Mouse (Mus musculus) MEL (cell line): ENCODE results near the gene Morf4l2.

Experiments used
- CHD1 ChIP-seq: IDR thresholded peaks from 2 replicates; pipeline ENCODE4 v1.6.1; 2012; ENCODE audit warnings: low read depth, mild to moderate bottlenecking, inconsistent platforms, low read length, improper control_type of control experiment
- GABPA ChIP-seq: IDR thresholded peaks from 2 replicates; pipeline ENCODE4 v1.6.1; 2012; ENCODE audit warnings: low read depth, mild to moderate bottlenecking, inconsistent platforms, low read length, improper control_type of control experiment, moderate library complexity
- HCFC1 ChIP-seq: IDR thresholded peaks from 2 replicates; pipeline ENCODE4 v1.6.1; 2012; ENCODE audit warnings: low read depth, mild to moderate bottlenecking, inconsistent platforms, low read length, improper control_type of control experiment, moderate library complexity
- MAFK ChIP-seq: IDR thresholded peaks from 2 replicates; pipeline ENCODE4 v1.6.1; 2011; ENCODE audit warnings: low read depth, mild to moderate bottlenecking, low read length, improper control_type of control experiment, borderline replicate concordance
- POLR2A ChIP-seq, 2 experiments: IDR thresholded peaks; 2 replicates each; pipeline ENCODE4 v1.6.1; 2011 to 2012; ENCODE audit warnings: low read length in 2 of 2, mild to moderate bottlenecking in 2 of 2, control low read depth in 1 of 2, improper control_type of control experiment in 1 of 2, low read depth in 1 of 2, moderate library complexity in 1 of 2; ENCODE audit not compliant: control insufficient read depth in 1 of 2, insufficient read depth in 1 of 2, poor library complexity in 1 of 2

GRCm38 (mm10) chrX:136778046-136778445 is 34.6 kb upstream of the Morf4l2 start:
- TF ChIP-seq MAFK = no peak
- no peak for TF ChIP-seq GABPA
- no peak for TF ChIP-seq HCFC1
- TF ChIP-seq CHD1 = no peak
- no peak for TF ChIP-seq POLR2A (IDR thresholded peaks at IDR 0.05; ENCODE audit: control insufficient read depth in 1 of 2, insufficient read depth in 1 of 2, low read depth in 1 of 2, low read length in 2 of 2, poor library complexity in 1 of 2)
